Mouse (Mus musculus) stomach, embryonic 16.5 days (tissue): ENCODE measurements around the gene Wasl. TPM values are rescaled to one million over a fixed set of nuclear protein-coding genes. Genes with fewer than 3 reads are reported as not detected.

Source experiments
- ATAC-seq: fragments of 200-750 bp; cut with Nextera tagmentation; 2 replicates; pipeline ENCODE4 v1.8.0; 2017; ENCODE audit warnings: moderate number of reproducible peaks, moderate TSS enrichment; ENCODE audit not compliant: insufficient read depth, low FRiP score
- H3K27ac ChIP-seq: fragments of 300-500 bp; sonication (generic); 2 replicates; pipeline ENCODE4 v1.5.1; 2014; ENCODE audit warnings: low read length
- H3K27me3 ChIP-seq: fragments of 300-500 bp; sonication (generic); 2 replicates; pipeline ENCODE4 v1.6.1; 2014; ENCODE audit warnings: low read length, control low read depth, mixed read lengths; ENCODE audit not compliant: control insufficient read depth, insufficient read depth
- H3K36me3 ChIP-seq: fragments of 300-500 bp; sonication (generic); 2 replicates; pipeline ENCODE4 v1.6.1; 2014; ENCODE audit warnings: low read length; ENCODE audit not compliant: control insufficient read depth, insufficient read depth
- H3K4me1 ChIP-seq: fragments of 300-500 bp; sonication (generic); 2 replicates; pipeline ENCODE4 v1.6.1; 2014; ENCODE audit warnings: low read length, control low read depth, mixed read lengths; ENCODE audit not compliant: control insufficient read depth, insufficient read depth
- H3K4me2 ChIP-seq: fragments of 300-500 bp; sonication (generic); 2 replicates; pipeline ENCODE4 v1.6.1; 2014; ENCODE audit warnings: low read depth, low read length, mixed read lengths
- H3K4me3 ChIP-seq: fragments of 300-500 bp; sonication (generic); replicated peaks from 2 replicates; pipeline ENCODE4 v1.5.1; 2014; ENCODE audit warnings: mild to moderate bottlenecking, low read length
- H3K9ac ChIP-seq: fragments of 300-500 bp; sonication (generic); 2 replicates; pipeline ENCODE4 v1.6.1; 2014; ENCODE audit warnings: low read length
- H3K9me3 ChIP-seq: fragments of 300-500 bp; sonication (generic); replicated peaks from 2 replicates; pipeline ENCODE4 v1.6.1; 2016; ENCODE audit warnings: low read length, control low read depth; ENCODE audit not compliant: control insufficient read depth
- WGBS: fragments of 180-500 bp; shearing (Covaris S2); extraction: QIAGEN DNeasy Blood & Tissue Kit; methylation state at CpG from one replicate; pipeline ENCODE4 v1.1.7; 2014; 5-methylcytosine and 5-hydroxymethylcytosine counted together
- polyA plus RNA-seq: library from polyadenylated mRNA; unstranded; fragments of >200 nt; fragmentation: Nextera tagmentation; extraction: Ambion mirVana; gene quantifications from 2 replicates; pipeline ENCODE4 v1.2.1, GENCODE M21; 2015

Wasl gene
- polyA plus RNA-seq, 1 experiment from 2014 or later, result 54.3 TPM

DNA sequence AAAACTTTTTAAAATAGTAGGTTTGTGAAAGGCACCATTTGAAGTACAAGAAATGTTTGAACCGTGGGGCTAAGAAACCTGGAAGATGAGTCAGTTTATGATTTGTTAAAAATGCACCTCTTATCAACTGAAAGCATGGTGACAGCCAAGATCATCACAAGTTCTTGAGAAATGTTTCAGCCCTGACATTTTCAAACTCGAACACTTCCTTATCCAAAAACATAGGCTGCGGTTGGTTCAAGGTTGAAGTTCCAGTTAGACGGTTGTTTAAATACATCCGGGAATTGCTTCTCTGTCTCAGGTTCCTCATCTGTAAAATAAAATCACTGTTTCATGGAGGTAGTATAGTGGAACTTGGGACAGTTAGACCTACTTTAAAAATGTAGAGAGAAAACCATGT is 1.4 kb upstream of the Wasl start:
- Histone ChIP-seq H3K27me3 (no peaks in the 10 kb centered on the region), H3K4me1 (peaks cover 10% of the 10 kb centered on the region), H3K4me3 (no peak overlapping the region), H3K4me2 (no peak overlapping the region), H3K27ac (no peak overlapping the region), H3K9me3 (no peaks in the 10 kb centered on the region), H3K36me3 (no peaks in the 10 kb centered on the region), H3K9ac (no peak overlapping the region)
- ATAC-seq, result no peak
- 80% methylated on average over 5 of the region's 5 CpGs for WGBS

DNA sequence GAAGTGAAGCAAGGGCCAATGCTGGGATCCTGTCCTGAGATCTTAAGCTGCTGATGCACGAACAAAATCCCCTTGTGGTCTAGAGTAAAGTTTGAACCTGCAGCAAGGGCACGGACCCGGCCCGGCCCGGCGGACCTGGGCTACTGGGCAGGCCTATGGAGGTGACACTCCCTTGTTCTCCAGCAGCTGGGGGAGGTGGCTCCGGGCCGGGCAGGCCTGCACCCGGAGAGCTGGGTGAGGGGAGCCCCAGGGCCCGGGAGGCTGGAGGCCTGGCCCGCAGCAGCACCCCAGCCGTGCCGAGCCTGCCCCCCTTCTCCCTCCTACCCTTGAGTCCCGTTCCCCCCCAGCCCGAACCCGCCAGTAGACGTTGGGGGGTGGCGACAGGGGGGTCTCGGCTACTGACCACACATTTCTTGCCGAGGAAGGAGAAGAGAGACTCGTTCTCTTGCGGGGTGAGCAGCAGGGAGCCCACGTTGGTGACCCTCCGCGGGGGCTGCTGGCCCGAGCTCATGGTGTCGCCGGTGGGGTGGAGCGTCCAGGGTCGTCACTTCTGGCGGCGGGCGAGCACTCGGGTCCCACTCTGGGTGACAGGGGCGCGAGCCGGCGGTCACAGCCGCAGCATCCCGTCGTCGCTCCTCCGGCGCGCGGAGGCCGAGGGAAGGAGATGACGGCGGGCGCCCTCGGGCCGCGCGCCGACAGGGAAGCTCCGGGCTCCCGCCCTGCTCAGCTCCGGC is 509 bp downstream of the Wasl start:
- Histone ChIP-seq H3K36me3 (no peaks in the 10 kb centered on the region), H3K9me3 (no peaks in the 10 kb centered on the region), H3K27me3 (no peaks in the 10 kb centered on the region), H3K4me3 (peak overlapping the region; percentile 99), H3K4me2 (peak overlapping the region; percentile 89), H3K4me1 (peaks cover 10% of the 10 kb centered on the region), H3K9ac (peak overlapping the region; percentile 98), H3K27ac (peak overlapping the region; percentile 98)
- WGBS, result under 1% methylated on average over 58 of the region's 58 CpGs
- ATAC-seq, result peak; percentile 35

DNA sequence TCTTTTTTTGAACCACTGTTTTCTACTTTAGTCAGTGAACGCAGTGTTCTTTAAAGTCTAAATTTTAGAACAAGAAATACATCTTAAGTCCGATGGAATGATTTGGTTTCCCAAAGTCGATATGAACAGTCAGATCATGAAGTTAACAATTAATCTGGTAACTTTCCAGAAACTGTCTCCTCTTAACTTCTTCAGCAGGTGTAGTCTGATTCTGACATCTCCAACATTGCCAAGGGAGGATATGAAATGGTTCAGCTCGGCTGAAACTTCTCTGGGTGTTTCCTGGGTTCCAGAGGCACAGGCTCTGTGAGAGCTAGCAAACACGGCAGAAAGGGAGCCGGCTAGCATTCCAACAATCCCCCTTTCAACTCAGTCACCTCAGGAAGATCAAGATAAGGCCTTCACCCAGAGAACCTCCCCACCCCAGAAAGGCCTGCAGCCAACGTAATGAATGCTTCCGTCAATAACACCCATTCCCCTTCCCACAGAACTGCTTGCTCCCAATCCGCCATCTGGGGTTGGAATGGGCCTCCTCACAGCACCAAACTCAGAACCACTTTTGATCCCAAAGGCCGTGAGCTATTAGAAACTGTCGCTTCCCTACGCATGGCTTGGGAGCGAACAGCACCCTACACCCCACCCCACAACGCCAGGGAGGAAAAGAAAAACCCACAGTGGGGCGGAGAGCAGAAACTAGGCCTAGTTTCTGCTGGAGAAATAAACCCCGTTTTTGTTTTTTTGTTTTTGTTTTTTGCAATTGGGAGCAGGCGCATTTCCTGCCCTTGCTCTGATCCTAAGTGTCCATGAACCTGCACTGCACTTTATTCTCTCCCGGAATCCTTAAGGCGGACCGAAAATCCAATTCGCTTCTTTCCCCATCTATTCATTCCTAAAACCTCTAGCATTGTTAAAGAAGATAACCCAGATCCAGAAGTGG is 1.3 kb downstream of the Wasl start:
- Histone ChIP-seq H3K27ac (peak overlapping the region; percentile 98), H3K9me3 (no peaks in the 10 kb centered on the region), H3K4me3 (peak overlapping the region; percentile 99), H3K36me3 (no peaks in the 10 kb centered on the region), H3K4me2 (peak overlapping the region; percentile 89), H3K27me3 (no peaks in the 10 kb centered on the region), H3K4me1 (peaks cover 10% of the 10 kb centered on the region), H3K9ac (peak overlapping the region; percentile 98)
- 6% methylated on average over 21 of the region's 21 CpGs for WGBS
- no peak for ATAC-seq

DNA sequence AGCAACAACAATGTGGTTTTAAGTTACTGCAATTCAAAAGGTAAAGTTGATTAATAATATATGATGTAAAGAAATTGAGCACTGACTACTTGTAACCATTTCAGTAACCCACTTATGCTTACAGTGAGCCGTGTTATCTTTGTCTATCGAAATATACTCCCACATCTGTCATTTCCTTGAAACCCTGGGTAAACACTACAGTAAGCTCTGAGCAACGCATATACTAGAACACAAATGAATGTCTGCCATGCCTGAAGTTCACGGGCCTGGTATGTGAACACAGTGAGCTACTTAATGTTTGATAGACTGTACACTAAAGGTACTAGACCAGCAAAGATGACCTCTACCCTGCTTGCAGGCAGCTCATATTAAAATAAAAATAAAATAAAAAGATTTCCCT is 2.3 kb downstream of the Wasl start:
- peak overlapping the region; percentile 89 for H3K4me2 ChIP-seq
- no peaks in the 10 kb centered on the region for H3K9me3 ChIP-seq
- WGBS, result 21% methylated on average over 4 of the region's 4 CpGs
- H3K36me3 ChIP-seq, result no peaks in the 10 kb centered on the region
- peak overlapping the region; percentile 22; the same call in 1 of the 2 replicates for H3K4me3 ChIP-seq
- no peak for ATAC-seq
- peaks cover 13% of the 10 kb centered on the region for H3K4me1 ChIP-seq
- H3K27ac ChIP-seq, result no peak overlapping the region
- no peaks in the 10 kb centered on the region for H3K27me3 ChIP-seq
- peak overlapping the region; percentile 48; the same call in 1 of the 2 replicates for H3K9ac ChIP-seq

DNA sequence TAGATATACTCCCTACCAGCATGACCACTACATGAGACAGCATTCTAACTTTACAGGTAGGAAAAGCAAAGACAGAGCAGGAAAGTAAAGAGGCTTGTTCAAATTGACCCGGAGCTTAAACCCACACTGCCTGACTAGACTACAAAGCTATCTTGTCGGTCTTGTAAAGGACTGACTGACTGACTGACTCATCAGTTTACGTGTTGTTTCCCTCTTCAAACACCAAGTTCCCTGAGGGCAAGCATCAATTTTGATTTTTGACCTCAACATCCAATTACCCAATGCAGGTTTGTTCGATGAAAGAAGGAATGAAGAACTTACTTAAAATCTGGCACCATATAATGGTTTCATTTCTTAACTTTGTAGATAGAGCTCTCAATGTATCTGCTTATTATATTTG is 2.9 kb downstream of the Wasl start:
- no peak overlapping the region for H3K27ac ChIP-seq
- WGBS, result 66% methylated on average over 4 of the region's 4 CpGs
- no peaks in the 10 kb centered on the region for H3K9me3 ChIP-seq
- H3K4me1 ChIP-seq, result peaks cover 13% of the 10 kb centered on the region
- H3K9ac ChIP-seq, result no peak overlapping the region
- no peaks in the 10 kb centered on the region for H3K27me3 ChIP-seq
- ATAC-seq, result no peak
- no peaks in the 10 kb centered on the region for H3K36me3 ChIP-seq
- H3K4me3 ChIP-seq, result no peak overlapping the region
- no peak overlapping the region for H3K4me2 ChIP-seq

DNA sequence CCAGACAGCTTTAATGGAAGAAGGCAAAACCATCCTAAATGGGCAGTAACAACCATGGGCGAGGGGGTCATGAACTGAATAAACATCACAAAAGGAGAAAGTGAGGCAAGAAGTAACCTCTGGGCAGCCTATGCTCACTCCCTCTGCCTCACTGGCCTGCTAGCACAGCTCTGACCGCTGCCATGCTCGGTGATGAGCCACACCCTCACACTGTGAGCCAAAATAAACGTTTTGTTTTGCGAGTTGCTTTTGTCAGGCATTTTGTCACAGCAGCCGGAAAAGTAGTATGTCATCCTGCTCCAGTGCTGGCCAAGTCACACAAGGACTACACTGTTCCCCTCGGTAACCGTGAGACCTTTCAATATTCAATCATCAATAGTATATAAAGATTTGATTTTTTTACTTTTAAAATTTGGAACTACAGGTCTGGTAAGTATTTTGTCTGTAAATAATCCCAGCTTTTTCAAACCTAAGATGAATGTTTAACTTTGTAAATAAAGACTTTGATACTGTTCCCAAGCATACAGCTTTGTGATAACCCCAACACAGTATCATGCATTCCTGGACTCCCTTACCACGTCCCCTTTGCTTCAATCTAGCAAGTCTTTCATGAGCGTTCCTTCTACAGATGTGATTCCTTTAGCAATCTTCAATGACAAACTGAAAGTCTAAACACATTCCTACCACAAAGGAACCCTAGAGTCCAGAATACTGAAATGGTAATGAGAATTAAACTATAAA is 7.0 kb downstream of the Wasl start:
- H3K9ac ChIP-seq, result no peak overlapping the region
- peaks cover 15% of the 10 kb centered on the region for H3K4me1 ChIP-seq
- no peaks in the 10 kb centered on the region; the same call in 1 of the 2 replicates for H3K9me3 ChIP-seq
- WGBS, result 52% methylated on average over 10 of the region's 10 CpGs
- no peak overlapping the region for H3K4me3 ChIP-seq
- no peak; the same call in 1 of the 2 replicates for ATAC-seq
- H3K4me2 ChIP-seq, result no peak overlapping the region
- H3K36me3 ChIP-seq, result no peaks in the 10 kb centered on the region; the same call in 1 of the 2 replicates
- H3K27me3 ChIP-seq, result no peaks in the 10 kb centered on the region
- H3K27ac ChIP-seq, result no peak overlapping the region

DNA sequence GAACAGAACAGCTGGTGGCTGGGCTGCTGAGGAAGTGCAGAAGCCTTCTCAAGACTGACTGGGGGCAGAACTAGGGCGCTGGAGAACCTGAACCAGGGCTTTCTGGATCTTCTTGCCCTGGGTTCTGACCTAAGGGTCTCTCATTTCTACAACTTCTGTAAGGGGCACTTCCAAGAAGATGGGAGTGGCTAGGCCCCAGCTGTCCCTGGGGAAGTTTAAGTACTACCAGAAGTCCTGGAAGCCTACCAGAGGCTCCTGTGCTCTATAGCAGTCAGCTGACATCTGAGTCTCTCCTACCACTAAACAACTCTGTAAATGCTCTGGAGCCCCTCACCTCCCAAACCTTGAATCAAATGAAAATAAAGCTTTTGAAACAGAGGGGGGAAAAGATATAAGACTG is 8.7 kb downstream of the Wasl start:
- Histone ChIP-seq H3K4me1 (peaks cover 8% of the 10 kb centered on the region; the same call in 1 of the 2 replicates), H3K4me2 (no peak overlapping the region), H3K9ac (no peak overlapping the region), H3K36me3 (no peaks in the 10 kb centered on the region; the same call in 1 of the 2 replicates), H3K4me3 (no peak overlapping the region), H3K9me3 (no peaks in the 10 kb centered on the region; the same call in 1 of the 2 replicates), H3K27me3 (no peaks in the 10 kb centered on the region), H3K27ac (no peak overlapping the region)
- no peak for ATAC-seq
- 67% methylated on average over 1 of the region's 1 CpGs for WGBS

DNA sequence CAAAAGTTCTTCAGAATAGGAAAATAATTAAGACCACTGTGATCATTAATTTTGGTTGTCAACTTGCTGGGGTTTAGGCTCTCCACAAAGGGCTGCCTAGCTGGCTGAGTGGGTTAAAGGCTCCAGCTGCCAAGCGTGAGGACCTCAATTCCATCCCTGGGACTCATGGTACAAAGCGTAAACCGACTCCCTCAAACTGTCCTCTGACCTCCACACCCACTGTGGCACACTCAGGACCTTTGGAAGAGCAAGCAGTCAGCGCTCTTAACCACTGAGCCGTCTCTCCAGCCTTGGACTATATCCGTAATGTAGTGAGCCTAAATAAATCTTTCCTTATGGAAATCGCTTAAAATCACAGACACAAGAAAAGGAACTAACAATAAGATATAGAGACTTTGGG is 13.3 kb downstream of the Wasl start:
- Histone ChIP-seq H3K4me3 (no peak overlapping the region), H3K9ac (no peak overlapping the region), H3K27ac (no peak overlapping the region), H3K36me3 (no peaks in the 10 kb centered on the region; the same call in 1 of the 2 replicates), H3K4me2 (no peak overlapping the region), H3K4me1 (peaks cover 10% of the 10 kb centered on the region), H3K27me3 (no peaks in the 10 kb centered on the region), H3K9me3 (no peaks in the 10 kb centered on the region; the same call in 1 of the 2 replicates)
- no peak for ATAC-seq
- 66% methylated on average over 7 of the region's 7 CpGs for WGBS
